In genomic region chr10:58560521-58560920, GRCm38 (mm10) we compare ENCODE assay signal across 9 mouse cellular contexts.
"Had no signal": no experiment of that assay in that cellular context is flagged by ENCODE, and none has a peak within 500 bp of the region (broad histone marks: within the 10 kb centered on the region; RNA-seq: fewer than 3 reads in every experiment).

No protein-coding gene starts in this region.

- H3K27me3 ChIP-seq: limb, embryonic 12.5 days; liver, embryonic 13.5 days; lung, embryonic 15.5 days; midbrain, embryonic 12.5 days; neural tube, embryonic 13.5 days had no signal

- ATAC-seq: liver, postnatal 0 days had no signal

- DNase-seq: right cerebral cortex, adult 18-20 months; right cerebral cortex, postnatal 25 days; thymus, postnatal 36 days had no signal
